Mouse (Mus musculus): Measurements from ENCODE around the gene Ndufv1.
A peak's percentile ranks its signal among the peaks of the same experiment; 100 is the strongest.
"Not testable (repeated sequence)": the region's sequence is repeated elsewhere in the genome, so short reads cannot be mapped to it uniquely, and the experiment has no call there.

Gene Ndufv1

DNA sequence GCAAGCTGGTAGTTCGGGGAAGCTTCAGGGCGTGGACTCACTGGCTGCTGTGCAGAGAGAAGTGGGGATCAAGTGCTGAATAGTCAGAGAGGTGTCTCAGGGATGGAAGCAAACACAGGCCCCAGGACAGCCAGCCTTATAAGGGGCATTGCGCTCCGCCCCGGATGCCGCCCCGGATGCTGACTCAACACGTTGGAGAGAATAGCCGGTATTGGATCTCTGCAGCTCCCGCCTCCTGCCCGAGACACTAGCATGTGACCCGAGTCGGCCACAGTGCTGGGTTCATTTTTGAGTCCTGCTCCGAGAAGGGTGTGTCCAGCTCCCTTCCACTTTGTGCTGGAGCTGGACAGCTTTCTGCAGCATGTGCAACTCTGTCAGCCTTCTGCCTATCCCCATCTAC, 29.5 kb upstream of the Ndufv1 start:
- no peak for DNase-seq (ENCODE audit: low spot score)

DNA sequence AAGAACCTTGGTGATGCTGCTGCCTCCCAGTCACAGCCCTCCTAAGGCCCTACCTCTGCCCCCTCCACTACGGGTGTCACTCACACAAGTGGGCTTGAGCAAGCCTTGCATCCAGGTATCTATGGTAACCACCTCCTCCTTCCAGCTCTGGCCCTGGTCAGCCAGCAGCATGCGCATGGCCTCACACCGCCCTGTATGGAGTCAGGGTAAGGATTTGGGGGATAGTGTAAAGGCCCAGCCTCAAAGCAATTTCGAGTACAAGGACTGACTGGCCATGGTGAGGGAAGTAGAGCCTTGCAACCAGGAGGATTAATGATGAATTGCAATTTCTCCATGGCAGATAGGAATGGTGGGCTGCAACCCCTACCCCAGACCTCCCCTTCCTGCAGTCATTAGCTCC, 28.9 kb upstream of the Ndufv1 start:
- DNase-seq (ENCODE audit: low spot score) = not testable (repeated sequence)

DNA sequence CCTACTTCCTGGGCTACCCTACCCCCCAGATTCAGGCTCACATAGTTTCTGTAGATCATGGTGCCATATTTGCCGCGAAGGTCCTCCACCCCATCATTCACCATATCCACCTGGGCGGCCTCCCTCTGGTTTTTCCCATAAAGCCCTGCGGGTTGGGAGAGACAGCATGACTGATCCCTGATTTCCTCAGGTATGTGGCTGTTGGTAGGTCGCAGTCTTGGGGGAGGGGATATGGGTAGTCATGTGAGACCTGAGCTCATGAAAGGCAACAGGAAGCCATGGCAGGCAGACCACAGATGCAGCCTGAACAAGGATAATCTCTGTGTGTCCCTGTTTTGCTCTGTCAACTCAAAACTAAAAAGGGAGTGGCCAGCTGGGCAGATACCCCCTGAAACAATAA, 28.3 kb upstream of the Ndufv1 start:
- DNase-seq (ENCODE audit: low spot score) = not testable (repeated sequence)

GRCm38 (mm10) chr19:4037788-4038232, 25.2 kb upstream of the Ndufv1 start, which contains the start of gene Gstp1:
Gene Gstp1, minus strand, starts transcription at chr19:4037985.
- DNase-seq (ENCODE audit: low spot score) = peak; percentile 64

GRCm38 (mm10) chr19:4037154-4037787, 24.7 kb upstream of the Ndufv1 start:
- not testable (repeated sequence) for DNase-seq (ENCODE audit: low spot score)

DNA sequence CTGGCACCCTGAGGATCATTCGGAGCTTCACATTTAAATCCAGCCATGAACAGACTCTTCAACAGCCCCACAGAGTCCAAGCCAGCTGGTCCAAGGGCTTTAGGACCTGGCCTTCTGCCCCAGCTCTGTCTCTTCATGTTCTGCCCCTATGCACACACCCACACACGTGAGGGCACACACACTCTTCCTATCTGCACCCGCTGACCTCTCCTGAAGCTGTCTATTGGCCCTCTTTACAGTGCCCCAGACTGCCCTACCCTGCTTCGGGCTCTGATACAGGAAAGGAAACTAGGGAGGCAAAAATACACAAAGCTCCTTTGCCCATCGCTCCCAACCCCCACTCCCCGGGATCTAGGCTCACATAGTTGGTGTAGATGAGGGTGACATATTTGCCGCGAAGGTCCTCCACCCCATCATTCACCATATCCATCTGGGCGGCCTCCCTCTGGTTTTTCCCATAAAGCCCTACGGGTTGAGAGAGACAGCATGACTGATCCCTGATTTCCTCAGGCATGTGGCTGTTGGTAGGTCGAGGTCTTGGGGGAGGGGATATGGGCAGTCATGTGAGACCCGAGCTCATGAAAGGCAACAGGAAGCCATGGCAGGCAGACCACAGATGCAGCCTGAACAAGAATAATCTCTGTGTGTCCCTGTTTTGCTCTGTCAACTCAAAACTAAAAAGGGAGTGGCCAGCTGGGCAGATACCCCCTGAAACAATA, 23.9 kb upstream of the Ndufv1 start:
- DNase-seq (ENCODE audit: low spot score) = no peak

DNA sequence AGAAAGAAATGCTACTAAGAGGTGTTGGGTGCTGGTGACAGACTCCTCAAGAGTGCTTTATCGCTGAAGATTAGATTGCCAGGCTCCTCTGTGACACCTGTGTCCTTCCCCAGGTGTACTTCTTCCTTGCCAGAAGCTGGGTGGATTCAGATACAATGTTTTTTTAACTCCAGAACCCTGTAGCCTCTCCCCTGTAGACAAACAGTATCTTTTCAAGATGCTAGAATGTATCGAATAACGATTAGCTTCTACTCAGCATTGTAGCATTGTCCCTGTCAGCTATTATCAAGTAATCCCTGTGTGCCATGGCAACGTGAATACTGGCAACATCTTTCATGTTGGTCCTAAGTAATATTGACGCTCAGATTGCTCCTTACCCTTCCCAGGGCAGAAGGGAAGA, 21.1 kb upstream of the Ndufv1 start:
- no peak for DNase-seq (ENCODE audit: low spot score)

GRCm38 (mm10) chr19:4033298-4033697, 20.7 kb upstream of the Ndufv1 start:
- no peak for DNase-seq (ENCODE audit: low spot score)

DNA sequence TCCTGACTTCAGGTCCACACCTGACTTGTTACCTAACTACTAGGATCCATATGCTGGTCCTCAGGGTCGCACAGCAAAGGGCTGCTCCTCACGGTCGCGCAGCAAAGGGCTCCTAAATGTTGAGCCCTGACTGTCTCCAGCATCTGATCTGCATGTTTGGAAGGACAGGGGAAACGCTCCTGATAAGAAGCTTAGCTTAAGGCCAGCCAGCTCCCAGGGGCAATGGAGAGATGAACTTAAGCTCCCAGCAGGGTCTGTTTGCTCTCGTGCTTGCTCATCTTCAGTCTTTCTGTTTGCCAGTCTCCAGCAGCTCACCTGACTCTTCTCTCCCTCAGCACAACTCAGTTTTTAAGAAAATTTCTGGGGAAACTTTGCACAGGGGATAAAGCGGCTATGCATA, 20.1 kb upstream of the Ndufv1 start:
- no peak for DNase-seq (ENCODE audit: low spot score)

GRCm38 (mm10) chr19:4027576-4027975, 15.0 kb upstream of the Ndufv1 start:
- no peak for DNase-seq (ENCODE audit: low spot score)

DNA sequence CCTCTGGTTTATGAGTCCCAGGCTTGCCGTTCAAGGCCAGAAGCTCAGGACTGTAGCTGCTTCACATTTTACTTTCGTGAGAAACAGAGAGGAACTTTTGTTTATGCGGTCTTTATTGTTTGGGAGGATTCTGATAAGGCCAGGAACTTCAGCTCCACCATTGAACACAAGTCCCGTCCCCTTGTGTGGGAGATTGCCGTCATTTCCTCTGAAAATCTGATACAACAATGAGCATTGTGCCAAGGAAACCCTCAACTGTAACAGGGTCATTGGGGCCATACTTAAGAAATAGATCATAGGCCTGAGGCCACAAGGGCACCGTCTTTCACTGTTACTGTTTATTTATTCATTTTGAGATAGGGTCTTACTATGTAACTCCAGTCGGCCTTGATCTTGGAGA, 10.6 kb upstream of the Ndufv1 start:
- no peak for DNase-seq (ENCODE audit: low spot score)

DNA sequence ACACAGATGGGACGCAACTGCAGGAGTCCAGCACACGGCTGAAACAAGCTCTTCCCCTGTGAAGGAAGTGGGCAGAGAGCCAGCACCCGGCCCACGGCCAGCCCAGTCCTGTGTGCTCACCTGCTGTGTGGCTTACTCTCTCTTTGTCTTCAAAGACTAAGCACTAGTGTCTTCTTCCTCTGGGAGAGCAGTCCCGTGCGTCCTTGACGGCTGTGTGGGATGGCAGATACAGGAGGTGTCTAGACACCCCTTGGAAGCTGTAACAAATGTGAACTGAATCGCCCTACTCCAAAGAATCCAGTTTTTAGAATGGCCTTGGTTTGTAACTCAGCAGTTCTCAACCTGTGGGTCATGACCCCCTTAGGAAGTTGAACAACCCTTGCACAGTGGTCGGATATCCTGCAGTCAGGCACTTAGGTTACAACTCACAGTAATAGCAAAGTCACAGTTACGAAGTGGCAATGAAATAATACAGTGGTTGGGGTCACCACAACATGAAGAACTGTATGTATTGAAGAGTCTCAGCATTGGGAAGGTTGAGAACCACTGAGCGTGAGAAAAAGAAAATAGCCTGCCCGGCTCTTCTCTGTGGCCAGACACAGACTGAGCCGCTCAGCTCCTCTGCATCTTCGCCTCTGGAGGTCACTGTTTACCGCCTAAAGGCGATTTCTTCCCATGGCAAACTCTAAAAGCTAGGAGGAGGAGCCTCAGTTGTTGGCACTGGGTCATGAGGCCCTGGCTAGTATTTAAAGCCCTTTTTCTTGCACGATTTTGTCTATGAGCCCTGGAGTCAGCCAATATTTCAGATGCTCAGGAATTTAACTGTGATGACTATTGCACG, 6.4 kb upstream of the Ndufv1 start:
- no peak for DNase-seq (ENCODE audit: low spot score)

GRCm38 (mm10) chr19:4017921-4018587, 5.4 kb upstream of the Ndufv1 start:
- DNase-seq (ENCODE audit: low spot score) = no peak

DNA sequence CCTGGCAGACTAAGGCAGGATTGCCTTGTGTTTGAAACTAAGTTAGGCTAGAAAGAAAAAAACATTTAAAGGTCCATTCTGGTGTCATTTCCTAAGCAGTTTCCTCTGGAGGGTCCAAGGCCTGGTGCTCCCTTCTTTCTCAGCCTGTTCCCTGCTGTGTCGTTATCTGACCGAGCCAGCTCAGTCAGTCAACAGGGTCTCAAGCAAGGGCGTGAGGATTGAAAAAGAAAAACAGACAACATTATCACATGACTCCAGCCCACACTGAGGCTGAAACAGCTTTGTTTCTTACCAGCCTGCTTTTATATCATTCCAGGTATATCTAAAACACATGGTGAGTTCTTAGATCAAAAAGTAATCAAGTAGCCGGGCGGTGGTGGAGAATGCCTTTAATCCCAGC, 3.0 kb upstream of the Ndufv1 start:
- DNase-seq (ENCODE audit: low spot score) = no peak

GRCm38 (mm10) chr19:4014802-4015201, 2.2 kb upstream of the Ndufv1 start:
- DNase-seq (ENCODE audit: low spot score) = no peak

DNA sequence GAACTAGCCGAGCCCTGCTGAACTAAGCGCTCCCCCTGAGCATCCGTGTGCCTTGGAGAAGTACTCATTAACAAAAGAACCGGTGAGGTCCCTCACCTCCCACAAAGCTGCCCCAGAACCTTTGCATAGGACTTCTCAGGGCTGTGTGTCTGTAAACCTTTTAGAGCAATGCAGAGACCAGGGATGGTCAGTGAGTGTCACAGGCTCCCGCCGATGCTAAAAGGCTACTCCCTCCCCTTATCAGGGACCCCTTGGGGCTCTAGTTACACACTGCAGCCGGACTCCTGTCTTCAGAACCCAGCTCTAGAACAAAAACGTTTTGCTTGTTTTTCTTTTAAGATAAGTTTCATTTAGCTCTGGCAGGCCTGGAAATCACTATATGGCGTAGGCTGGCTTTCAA, 460 bp upstream of the Ndufv1 start:
- DNase-seq (ENCODE audit: low spot score) = no peak

DNA sequence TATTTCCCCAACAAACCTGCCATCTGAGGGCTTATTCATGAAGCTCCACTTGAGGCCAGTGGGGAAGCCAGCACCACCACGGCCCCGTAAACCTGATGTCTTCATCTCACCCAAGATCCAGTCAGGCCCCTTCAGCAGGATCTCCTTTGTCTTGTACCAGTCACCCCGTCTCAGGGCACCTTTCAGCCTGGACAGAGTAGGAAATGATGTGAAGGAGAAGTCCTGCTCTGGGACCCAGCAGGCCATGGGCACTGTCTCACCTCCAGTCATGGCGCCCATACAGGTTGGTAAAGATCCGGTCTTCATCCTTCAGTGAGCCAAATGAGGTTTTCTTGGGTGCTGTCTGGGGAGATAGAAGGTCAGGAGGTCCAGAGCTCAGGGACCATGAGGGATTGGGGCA, 1.5 kb downstream of the Ndufv1 start:
- no peak for DNase-seq (ENCODE audit: low spot score)

- DNase-seq (ENCODE audit: low spot score) = no peak
These were observed 6.6 kb downstream of the Ndufv1 start for GRCm38 (mm10) chr19:4005971-4006370.

DNA sequence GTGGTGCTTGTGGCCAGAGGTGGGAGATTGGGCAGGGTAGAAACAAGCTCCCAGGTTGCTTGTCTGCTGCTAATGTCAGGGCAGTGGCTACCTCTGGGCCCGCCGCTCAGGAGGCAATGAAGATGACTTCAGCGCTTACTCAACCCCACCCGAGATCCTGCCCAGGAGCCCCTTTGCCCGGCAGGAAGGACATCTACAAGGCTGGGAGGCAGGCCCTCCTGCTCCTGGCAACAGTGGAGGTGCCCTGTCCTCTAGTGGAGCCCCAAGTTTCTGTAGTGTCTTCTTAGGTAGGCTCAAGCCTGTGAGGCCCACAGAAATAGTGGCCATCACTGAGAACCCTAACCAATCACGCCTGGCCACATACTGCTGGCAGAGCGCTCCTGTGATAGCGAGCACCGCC, 7.5 kb downstream of the Ndufv1 start:
- no peak for DNase-seq (ENCODE audit: low spot score)

DNA sequence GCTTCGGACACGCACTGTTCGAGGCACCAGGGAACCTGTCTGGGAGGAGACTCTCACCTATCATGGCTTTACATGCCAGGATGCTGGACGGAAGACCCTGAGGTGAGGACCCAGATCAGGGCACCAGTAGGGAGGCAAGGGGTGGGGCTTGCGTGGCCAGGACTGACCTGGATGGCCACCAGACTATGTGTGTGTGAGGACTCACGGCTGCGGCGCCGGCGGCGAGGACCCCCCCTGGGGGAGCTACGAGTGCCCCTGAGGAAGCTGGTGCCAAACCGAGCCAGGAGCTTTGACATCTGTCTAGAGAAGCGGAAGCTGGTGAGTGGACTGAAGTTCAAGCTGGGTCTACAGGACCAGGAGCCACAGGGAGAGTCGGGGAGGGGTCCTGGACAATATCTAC, 8.3 kb downstream of the Ndufv1 start:
- no peak for DNase-seq (ENCODE audit: low spot score)

DNA sequence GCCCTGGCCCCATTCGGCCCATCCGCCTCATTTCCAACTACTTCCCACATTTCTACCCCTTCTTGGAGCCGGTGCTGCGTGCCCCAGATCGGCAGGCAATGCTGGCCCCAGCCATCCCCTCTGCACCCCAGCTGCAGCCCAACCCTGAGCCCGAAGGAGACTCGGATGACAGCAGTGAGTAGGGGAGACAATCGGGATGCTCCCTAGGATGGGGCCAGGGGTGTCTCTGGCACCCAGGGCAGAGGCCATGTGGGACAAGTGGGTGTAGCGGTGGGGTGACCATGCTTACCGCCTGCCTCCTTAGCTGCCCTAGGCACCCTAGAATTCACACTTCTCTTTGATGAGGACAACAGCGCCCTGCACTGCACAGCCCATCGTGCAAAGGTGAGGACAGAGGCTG, 9.0 kb downstream of the Ndufv1 start:
- DNase-seq (ENCODE audit: low spot score) = no peak

DNA sequence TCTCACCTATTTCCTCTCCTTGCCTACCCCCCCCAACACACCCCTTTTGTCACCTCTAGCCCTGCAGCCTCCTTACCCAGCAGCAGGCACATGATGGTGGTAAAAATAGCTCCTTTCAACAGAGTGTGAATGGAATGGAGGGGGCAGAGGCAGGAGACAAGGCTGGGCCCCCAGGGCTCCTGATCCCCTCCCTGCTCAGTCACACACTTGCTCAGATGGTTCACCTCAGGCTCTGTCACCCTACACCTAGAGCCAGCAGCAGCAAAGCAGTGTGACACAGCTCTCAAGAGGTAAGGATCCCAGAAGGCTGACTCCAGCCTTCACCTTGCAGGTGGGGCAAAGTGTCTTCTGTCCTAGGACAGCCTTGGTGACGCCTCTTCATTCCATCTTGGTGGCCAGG, 9.5 kb downstream of the Ndufv1 start, which contains the start of gene Doc2g:
Gene Doc2g (plus strand): TSS at position 202 of the 400 bp plus-strand sequence.
- DNase-seq (ENCODE audit: low spot score) = no peak

Data from ovary, postnatal 10 days (tissue).